Comparison of ENCODE assay signal across 9 mouse cellular contexts in the genomic region with DNA sequence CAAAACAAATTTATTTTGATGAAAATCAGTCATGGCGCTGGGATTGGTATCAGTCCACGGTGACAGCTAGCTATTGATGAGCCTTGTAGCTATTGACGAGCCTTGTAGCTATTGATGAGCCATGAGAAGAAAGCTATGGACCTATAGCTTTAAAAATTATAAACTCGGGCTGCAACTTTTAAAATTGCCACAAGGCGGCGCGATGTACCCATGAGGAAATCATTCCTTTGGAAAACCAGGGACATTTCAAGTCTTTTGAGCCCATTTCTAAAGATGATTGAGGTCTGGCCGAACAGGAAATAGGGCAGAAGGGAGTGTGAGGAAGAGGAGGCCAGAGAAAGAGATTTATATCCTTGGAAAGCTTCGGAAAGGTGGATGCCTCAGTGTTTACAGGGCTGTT.
DNase-seq lines count a peak whose midpoint lies in the region; ATAC-seq and TF ChIP-seq lines count a peak whose summit lies in the region.
"Had no signal": no experiment of that assay in that cellular context is flagged by ENCODE, and none has a peak within 500 bp of the region (broad histone marks: within the 10 kb centered on the region; RNA-seq: fewer than 3 reads in every experiment).

No protein-coding gene starts in this region.

- no peak overlapping the region for H3K9ac ChIP-seq in forebrain, embryonic 16.5 days (replicated peaks; ENCODE audit: low read depth, low read length)
- no peak overlapping the region for H3K9ac ChIP-seq in embryonic facial prominence, embryonic 14.5 days (ENCODE audit: low read depth, low read length)
- H3K9ac ChIP-seq in kidney, postnatal 0 days (ENCODE audit: low read depth, low read length), result no peak overlapping the region
- H3K9ac ChIP-seq in limb, embryonic 14.5 days (ENCODE audit: low read depth, low read length, severe bottlenecking), result no peak overlapping the region

- H3K4me3 ChIP-seq in forebrain, embryonic 10.5 days, result no peak overlapping the region
- H3K4me3 ChIP-seq in forebrain, embryonic 16.5 days (replicated peaks; ENCODE audit: low read length), result no peak overlapping the region
- H3K4me3 ChIP-seq in embryonic facial prominence, embryonic 14.5 days (ENCODE audit: low read depth, low read length), result no peak overlapping the region
- no peak overlapping the region for H3K4me3 ChIP-seq in kidney, postnatal 0 days (replicated peaks; ENCODE audit: low read depth, low read length)
- H3K4me3 ChIP-seq in limb, embryonic 14.5 days (replicated peaks; ENCODE audit: low read length), result no peak overlapping the region
- H3K4me3 ChIP-seq: megakaryocyte, embryonic 14.5 days had no signal

- peaks cover 13% of the 10 kb centered on the region for H3K4me1 ChIP-seq in forebrain, embryonic 10.5 days
- H3K4me1 ChIP-seq in forebrain, embryonic 16.5 days (replicated peaks; ENCODE audit: control insufficient read depth, insufficient read depth, low read length), result no peaks in the 10 kb centered on the region; the same call in 1 of the 2 replicates
- peaks cover 3% of the 10 kb centered on the region; the same call in 1 of the 2 replicates for H3K4me1 ChIP-seq in embryonic facial prominence, embryonic 14.5 days (ENCODE audit: control insufficient read depth, insufficient read depth, low read length)
- 0 out of 2 replicates have a peak, but pooled peaks cover 4% of the 10 kb centered on the region for H3K4me1 ChIP-seq in kidney, postnatal 0 days (replicated peaks; ENCODE audit: insufficient read depth, low read length)
- no peaks in the 10 kb centered on the region for H3K4me1 ChIP-seq in limb, embryonic 14.5 days (ENCODE audit: control insufficient read depth, insufficient read depth, low read length)
- H3K4me1 ChIP-seq: megakaryocyte, embryonic 14.5 days had no signal

- TF ChIP-seq POLR2A in limb, embryonic 14.5 days (IDR thresholded peaks at IDR 0.05; ENCODE audit: borderline replicate concordance, extremely low read depth, insufficient read depth, insufficient read length), result no peak

- DNase-seq in forebrain, embryonic 10.5 days (ENCODE audit: extremely low spot score, low spot score), result peak; percentile 64
- peak; percentile 3 for DNase-seq in thymus, postnatal 25 days
- DNase-seq in thymus, postnatal 36 days, result no peak
- DNase-seq in embryonic facial prominence, embryonic 14.5 days (ENCODE audit: low spot score), result peak; percentile 57
- DNase-seq in kidney, postnatal 0 days (ENCODE audit: low spot score), result peak; percentile 71
- DNase-seq in limb, embryonic 14.5 days (ENCODE audit: low spot score), result peak; percentile 73

- H3K9me3 ChIP-seq in forebrain, embryonic 10.5 days, result no peaks in the 10 kb centered on the region
- no peaks in the 10 kb centered on the region for H3K9me3 ChIP-seq in forebrain, embryonic 16.5 days (ENCODE audit: control insufficient read depth, low read length)
- no peaks in the 10 kb centered on the region for H3K9me3 ChIP-seq in embryonic facial prominence, embryonic 14.5 days (ENCODE audit: control insufficient read depth, low read length)
- H3K9me3 ChIP-seq in kidney, postnatal 0 days (replicated peaks; ENCODE audit: low read length), result no peaks in the 10 kb centered on the region
- H3K9me3 ChIP-seq in limb, embryonic 14.5 days (ENCODE audit: control insufficient read depth, low read length), result no peaks in the 10 kb centered on the region
- H3K9me3 ChIP-seq: megakaryocyte, embryonic 14.5 days had no signal

- TF ChIP-seq CTCF in kidney, postnatal 0 days (IDR thresholded peaks at IDR 0.05; ENCODE audit: low read depth), result peak; percentile 80

- H3K27ac ChIP-seq in forebrain, embryonic 10.5 days, result 0 out of 2 replicates have a peak overlapping the region, but pooled peaks have one; percentile 44
- H3K27ac ChIP-seq in forebrain, embryonic 16.5 days (ENCODE audit: low read length), result no peak overlapping the region
- no peak overlapping the region for H3K27ac ChIP-seq in embryonic facial prominence, embryonic 14.5 days (replicated peaks; ENCODE audit: low read depth, low read length)
- H3K27ac ChIP-seq in kidney, postnatal 0 days, result no peak overlapping the region
- H3K27ac ChIP-seq in limb, embryonic 14.5 days (replicated peaks; ENCODE audit: low read depth, low read length), result no peak overlapping the region

- 22% methylated on average over 9 of the region's 9 CpGs for WGBS in forebrain, embryonic 10.5 days
- 10% methylated on average over 9 of the region's 9 CpGs for WGBS in forebrain, embryonic 16.5 days
- WGBS in embryonic facial prominence, embryonic 14.5 days, result 10% methylated on average over 9 of the region's 9 CpGs
- 15% methylated on average over 9 of the region's 9 CpGs for WGBS in kidney, postnatal 0 days
- 13% methylated on average over 9 of the region's 9 CpGs for whole genome bisulfite sequencing in limb, embryonic 14.5 days

- H3K4me2 ChIP-seq in forebrain, embryonic 16.5 days (ENCODE audit: low read length), result no peak overlapping the region; the same call in 1 of the 2 replicates
- H3K4me2 ChIP-seq in embryonic facial prominence, embryonic 14.5 days (ENCODE audit: low read depth, low read length), result no peak overlapping the region
- no peak overlapping the region for H3K4me2 ChIP-seq in kidney, postnatal 0 days (ENCODE audit: low read length)
- no peak overlapping the region for H3K4me2 ChIP-seq in limb, embryonic 14.5 days (replicated peaks; ENCODE audit: low read depth, low read length, severe bottlenecking)

- H3K27me3 ChIP-seq in forebrain, embryonic 10.5 days (ENCODE audit: poor library complexity, severe bottlenecking), result no peaks in the 10 kb centered on the region
- H3K27me3 ChIP-seq in forebrain, embryonic 16.5 days (replicated peaks; ENCODE audit: control insufficient read depth, insufficient read depth, low read length), result no peaks in the 10 kb centered on the region
- H3K27me3 ChIP-seq in embryonic facial prominence, embryonic 14.5 days (replicated peaks; ENCODE audit: control insufficient read depth, insufficient read depth, low read length), result no peaks in the 10 kb centered on the region
- no peaks in the 10 kb centered on the region for H3K27me3 ChIP-seq in kidney, postnatal 0 days (ENCODE audit: insufficient read depth, low read length)
- no peaks in the 10 kb centered on the region for H3K27me3 ChIP-seq in limb, embryonic 14.5 days (ENCODE audit: control insufficient read depth, insufficient read depth, low read length)
- H3K27me3 ChIP-seq: megakaryocyte, embryonic 14.5 days had no signal

- H3K36me3 ChIP-seq in forebrain, embryonic 10.5 days (replicated peaks), result no peaks in the 10 kb centered on the region
- no peaks in the 10 kb centered on the region for H3K36me3 ChIP-seq in forebrain, embryonic 16.5 days (ENCODE audit: control insufficient read depth, insufficient read depth)
- H3K36me3 ChIP-seq in embryonic facial prominence, embryonic 14.5 days (ENCODE audit: control insufficient read depth, insufficient read depth, low read length), result no peaks in the 10 kb centered on the region
- no peaks in the 10 kb centered on the region for H3K36me3 ChIP-seq in kidney, postnatal 0 days (ENCODE audit: insufficient read depth, low read length)
- no peaks in the 10 kb centered on the region for H3K36me3 ChIP-seq in limb, embryonic 14.5 days (ENCODE audit: control insufficient read depth, insufficient read depth, low read length)

- no peak for ATAC-seq in forebrain, embryonic 16.5 days
- no peak for ATAC-seq in embryonic facial prominence, embryonic 14.5 days (ENCODE audit: low read depth)
- no peak for ATAC-seq in kidney, postnatal 0 days (replicated peaks; ENCODE audit: low FRiP score, low read depth)
- no peak for ATAC-seq in limb, embryonic 14.5 days (ENCODE audit: low FRiP score, low read depth)
- no peak for ATAC-seq in megakaryocyte-erythroid progenitor cell, adult 5-6 weeks (replicated peaks; ENCODE audit: low FRiP score, low TSS enrichment, poor library complexity, severe bottlenecking)

Comparison
In these comparisons a context has a peak if more than half of its experiments do, and no peak if none do; other contexts are left out.
1. DNase-seq: peak in forebrain, embryonic 10.5 days (single experiment), thymus, postnatal 25 days (single experiment), embryonic facial prominence, embryonic 14.5 days (single experiment), kidney, postnatal 0 days (single experiment) and limb, embryonic 14.5 days (single experiment); none in thymus, postnatal 36 days (0 of 2).